Mouse (Mus musculus) lung, postnatal 36 days (tissue): ENCODE data around the gene Arhgap45.
"Not testable (repeated sequence)": the region's sequence is repeated elsewhere in the genome, so short reads cannot be mapped to it uniquely, and the experiment has no call there.

ENCODE experiments used
- DNase-seq: peaks from one replicate; pipeline ENCODE4 v3.0.0; 2022; ENCODE audit warnings: mixed read lengths

The Arhgap45 gene

GRCm38 (mm10) chr10:80035686-80036085 lies 19.2 kb downstream of the Arhgap45 start:
- peak; percentile 76 for DNase-seq

- DNase-seq = no peak
Observed at GRCm38 (mm10) chr10:80036832-80037231, 20.4 kb downstream of the Arhgap45 start.

- peak; percentile 99 for DNase-seq
Observed at GRCm38 (mm10) chr10:80039559-80039979, 23.1 kb downstream of the Arhgap45 start, which contains the start of gene Polr2e. Gene Polr2e (minus strand): TSS chr10:80039795.

GRCm38 (mm10) chr10:80041409-80042060 lies 25.1 kb downstream of the Arhgap45 start:
- not testable (repeated sequence) for DNase-seq

GRCm38 (mm10) chr10:80044087-80044486 lies 27.6 kb downstream of the Arhgap45 start:
- no peak for DNase-seq

GRCm38 (mm10) chr10:80045364-80045763 lies 28.9 kb downstream of the Arhgap45 start:
- not testable (repeated sequence) for DNase-seq

GRCm38 (mm10) chr10:80045766-80046165 lies 29.3 kb downstream of the Arhgap45 start:
- DNase-seq = no peak

GRCm38 (mm10) chr10:80047041-80047565 lies 30.6 kb downstream of the Arhgap45 start, which contains the start of gene Gpx4:
Gene Gpx4 (plus strand): TSS chr10:80047166.
- DNase-seq = no peak

GRCm38 (mm10) chr10:80048396-80048795 lies 31.9 kb downstream of the Arhgap45 start:
- no peak for DNase-seq

- no peak for DNase-seq
Observed at GRCm38 (mm10) chr10:80048834-80049233, 32.4 kb downstream of the Arhgap45 start.

GRCm38 (mm10) chr10:80050244-80050643 lies 33.8 kb downstream of the Arhgap45 start:
- DNase-seq = no peak

GRCm38 (mm10) chr10:80050885-80051617 lies 34.6 kb downstream of the Arhgap45 start:
- no peak for DNase-seq

- DNase-seq = peak; percentile 87
Observed at GRCm38 (mm10) chr10:80051618-80052373, 35.3 kb downstream of the Arhgap45 start.

- no peak for DNase-seq
Observed at GRCm38 (mm10) chr10:80052374-80052764, 35.9 kb downstream of the Arhgap45 start.

- peak; percentile 100 for DNase-seq
Observed at GRCm38 (mm10) chr10:80053259-80053780, 36.9 kb downstream of the Arhgap45 start.

GRCm38 (mm10) chr10:80053831-80054815 lies 37.7 kb downstream of the Arhgap45 start:
- peak; percentile 83 for DNase-seq

GRCm38 (mm10) chr10:80054911-80055310 lies 38.5 kb downstream of the Arhgap45 start:
- not testable (repeated sequence) for DNase-seq

GRCm38 (mm10) chr10:80055364-80055763 lies 38.9 kb downstream of the Arhgap45 start:
- no peak for DNase-seq

GRCm38 (mm10) chr10:80055891-80056290 lies 39.4 kb downstream of the Arhgap45 start:
- no peak for DNase-seq

- no peak for DNase-seq
Observed at GRCm38 (mm10) chr10:80056506-80056905, 40.1 kb downstream of the Arhgap45 start.

GRCm38 (mm10) chr10:80056976-80057682 lies 40.7 kb downstream of the Arhgap45 start:
- DNase-seq = no peak
